Mouse (Mus musculus): ENCODE results near the gene Elmo2. TPM values are rescaled to one million over a fixed set of nuclear protein-coding genes. Genes with fewer than 3 reads are reported as not detected.
A peak's percentile ranks its signal among the peaks of the same experiment; 100 is the strongest.

Gene Elmo2
- total RNA-seq, 1 experiment from 2014 or later = 27.3 TPM

DNA sequence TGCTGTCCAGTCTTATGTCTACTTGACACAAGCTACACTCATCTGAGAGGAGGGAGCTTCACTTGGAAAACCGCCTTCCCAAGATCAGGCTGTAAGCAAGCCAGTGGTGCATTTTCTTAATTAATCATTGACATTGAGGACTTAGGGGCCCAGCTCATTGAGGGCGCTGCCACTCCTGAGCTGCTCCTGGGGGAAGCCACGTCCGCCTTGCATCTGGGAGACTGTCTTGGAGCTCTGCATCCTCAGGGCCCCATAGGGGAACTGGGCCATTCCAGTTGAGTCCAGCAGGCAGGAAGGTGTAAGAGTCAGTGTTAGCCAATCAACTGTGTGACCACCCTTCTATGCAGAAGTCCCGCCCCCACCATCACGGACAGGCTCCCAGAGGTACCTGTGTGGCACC, 18.5 kb downstream of the Elmo2 start:
- ATAC-seq (replicated peaks in 1 of 2; ENCODE audit: insufficient read depth in 1 of 2, low FRiP score in 2 of 2, low TSS enrichment in 1 of 2, low read depth in 1 of 2, poor library complexity in 2 of 2, severe bottlenecking in 2 of 2) = no peak

DNA sequence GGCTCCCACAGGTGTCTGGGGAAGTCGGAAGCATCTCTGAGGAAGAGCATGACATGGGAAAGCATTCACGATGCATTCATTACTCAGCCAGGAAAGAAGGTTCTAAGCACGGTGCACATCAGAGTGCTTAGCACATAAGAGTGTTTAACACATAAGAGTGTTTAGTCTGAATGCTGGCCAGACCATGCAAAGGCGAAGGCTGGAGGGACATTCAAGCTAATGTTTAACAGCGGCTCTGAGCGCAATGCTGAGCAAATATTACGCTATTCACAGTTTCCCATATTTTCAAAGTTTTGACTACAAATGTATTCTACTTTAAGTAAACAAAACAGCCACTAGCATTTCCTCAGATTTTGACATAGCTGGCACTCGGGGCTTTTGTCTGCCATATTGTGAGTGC, 20.8 kb downstream of the Elmo2 start:
- ATAC-seq (replicated peaks in 1 of 2; ENCODE audit: insufficient read depth in 1 of 2, low FRiP score in 2 of 2, low TSS enrichment in 1 of 2, low read depth in 1 of 2, poor library complexity in 2 of 2, severe bottlenecking in 2 of 2) = no peak

DNA sequence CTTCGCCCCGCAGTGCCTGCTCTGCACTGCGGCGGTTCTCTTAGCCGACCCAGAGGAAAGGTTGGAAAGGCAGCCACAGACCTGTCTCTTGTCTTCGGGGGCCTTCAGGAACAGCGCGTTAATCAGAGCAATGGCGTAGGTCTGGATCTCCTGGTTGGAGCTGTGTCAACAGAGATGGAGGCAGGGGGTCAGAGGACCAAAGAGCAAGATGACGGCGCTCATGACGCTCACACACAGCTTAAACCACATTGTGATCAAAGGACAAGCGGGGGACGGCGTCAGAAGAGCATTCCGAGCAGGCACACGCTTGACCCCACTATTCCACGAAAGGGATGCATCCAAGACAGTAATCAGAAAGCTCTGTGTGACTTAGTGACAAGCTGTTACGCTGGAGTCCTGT, 21.5 kb downstream of the Elmo2 start:
- ATAC-seq (replicated peaks in 1 of 2; ENCODE audit: insufficient read depth in 1 of 2, low FRiP score in 2 of 2, low TSS enrichment in 1 of 2, low read depth in 1 of 2, poor library complexity in 2 of 2, severe bottlenecking in 2 of 2) = no peak

DNA sequence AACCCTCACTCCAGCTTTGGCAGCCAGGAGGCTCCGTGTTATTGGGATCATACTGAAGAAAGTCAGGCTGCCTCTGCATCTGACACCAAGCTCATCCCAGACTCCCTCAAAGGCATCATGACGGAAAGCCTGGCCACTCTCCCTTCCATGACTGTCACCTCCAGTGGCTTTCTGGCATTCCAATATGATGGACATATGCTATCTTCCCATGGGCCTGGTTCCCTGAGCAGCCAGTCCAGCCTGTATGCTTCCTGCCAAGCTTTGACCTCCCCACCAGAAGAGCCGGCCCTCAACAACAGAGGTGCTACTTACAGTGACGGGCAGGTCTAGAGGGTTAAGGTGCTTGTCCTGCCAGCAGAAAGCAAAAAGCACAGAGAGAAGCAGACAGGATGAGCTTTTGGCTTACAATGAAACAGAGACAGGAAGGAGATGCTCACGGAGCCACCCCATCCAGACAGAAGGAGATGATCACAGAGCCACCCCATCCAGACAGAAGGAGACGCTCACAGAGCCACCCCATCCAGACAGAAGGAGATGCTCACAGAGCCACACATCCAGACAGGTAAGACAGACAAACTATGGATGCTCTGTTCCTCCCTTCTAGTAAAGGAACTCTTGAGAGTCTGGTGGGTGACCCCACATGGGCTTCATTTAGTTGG, 22.8 kb downstream of the Elmo2 start:
- ATAC-seq (replicated peaks in 1 of 2; ENCODE audit: insufficient read depth in 1 of 2, low FRiP score in 2 of 2, low TSS enrichment in 1 of 2, low read depth in 1 of 2, poor library complexity in 2 of 2, severe bottlenecking in 2 of 2) = no peak

DNA sequence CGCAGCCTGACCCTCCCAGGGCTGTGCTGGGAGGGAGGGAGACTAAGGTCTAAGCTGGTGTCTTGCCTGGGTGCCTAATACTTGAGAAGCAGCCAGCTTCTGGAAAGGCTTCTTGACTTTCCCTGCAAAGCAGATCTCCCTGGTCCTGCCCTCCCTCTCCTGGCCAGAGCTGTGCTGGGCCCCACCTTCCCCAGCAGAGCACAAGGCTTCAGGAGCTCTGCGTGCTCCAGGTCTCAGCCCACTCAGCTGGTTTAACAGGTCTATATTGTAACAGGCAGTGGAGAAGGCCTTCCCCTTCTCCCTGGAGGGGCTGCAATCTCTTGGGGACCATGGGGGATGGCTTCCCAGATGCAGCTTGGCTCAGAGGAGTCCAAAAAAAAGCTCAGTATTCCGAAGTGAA, 24.9 kb downstream of the Elmo2 start:
- ATAC-seq (replicated peaks in 1 of 2; ENCODE audit: insufficient read depth in 1 of 2, low FRiP score in 2 of 2, low TSS enrichment in 1 of 2, low read depth in 1 of 2, poor library complexity in 2 of 2, severe bottlenecking in 2 of 2) = no peak

DNA sequence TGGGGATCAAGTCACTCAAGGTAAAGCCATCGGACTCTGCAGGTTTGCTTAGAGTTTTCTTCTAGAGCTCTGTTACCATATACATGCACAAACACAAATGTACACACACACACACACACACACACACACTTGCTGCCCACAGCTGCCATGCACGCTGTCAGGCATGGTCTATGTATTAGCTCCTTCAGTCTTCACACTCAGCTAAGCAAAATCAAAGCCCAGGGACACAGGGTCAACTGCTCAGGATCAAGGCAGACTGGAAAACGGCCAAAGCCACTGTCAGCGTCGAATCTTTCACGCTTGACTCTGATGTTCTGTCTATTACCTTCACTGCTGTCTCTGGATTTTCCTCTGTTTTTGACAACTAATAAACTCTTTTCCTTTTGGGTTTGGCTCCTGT, 25.4 kb downstream of the Elmo2 start:
- no peak for ATAC-seq (replicated peaks in 1 of 2; ENCODE audit: insufficient read depth in 1 of 2, low FRiP score in 2 of 2, low TSS enrichment in 1 of 2, low read depth in 1 of 2, poor library complexity in 2 of 2, severe bottlenecking in 2 of 2)

DNA sequence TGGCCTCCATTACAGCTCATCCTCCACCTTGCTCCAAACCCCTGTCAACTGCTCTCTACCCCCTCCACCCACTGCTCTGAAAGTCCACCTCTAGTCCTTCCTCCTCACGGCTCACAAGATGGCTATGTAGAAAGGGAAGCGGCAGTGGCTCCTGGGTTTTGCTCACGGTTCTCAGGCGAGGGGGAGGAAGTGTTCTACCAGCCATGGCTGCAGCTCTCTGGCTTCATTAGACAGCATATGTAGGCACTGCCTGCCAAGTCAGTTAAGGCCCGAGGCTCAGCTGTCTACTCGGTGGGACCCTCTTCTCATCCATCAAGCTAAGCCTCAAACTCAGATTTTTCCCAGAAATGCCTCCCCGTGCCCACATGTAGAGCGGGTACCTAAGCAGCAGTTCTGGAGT, 25.9 kb downstream of the Elmo2 start:
- ATAC-seq (replicated peaks in 1 of 2; ENCODE audit: insufficient read depth in 1 of 2, low FRiP score in 2 of 2, low TSS enrichment in 1 of 2, low read depth in 1 of 2, poor library complexity in 2 of 2, severe bottlenecking in 2 of 2) = no peak

DNA sequence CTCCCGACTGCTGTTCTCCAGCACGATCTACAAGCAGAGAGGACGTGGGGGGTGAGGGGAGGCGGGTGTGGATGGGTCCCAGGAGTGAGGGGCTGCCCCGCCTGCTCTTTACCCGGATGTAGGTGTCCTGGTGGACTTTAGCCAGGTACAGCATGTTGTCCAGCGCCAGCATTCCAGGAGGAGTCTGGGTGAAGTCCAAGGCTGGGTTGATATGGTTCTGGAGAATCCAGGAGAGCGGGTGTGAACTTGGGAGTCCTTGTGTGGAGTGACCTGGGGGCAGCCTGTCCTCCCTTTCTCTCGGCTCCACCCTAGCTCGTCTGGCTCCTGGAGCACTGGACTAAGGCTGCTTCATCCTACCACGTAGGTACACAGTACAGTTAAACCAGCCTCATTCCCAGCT, 28.9 kb downstream of the Elmo2 start:
- ATAC-seq (replicated peaks in 1 of 2; ENCODE audit: insufficient read depth in 1 of 2, low FRiP score in 2 of 2, low TSS enrichment in 1 of 2, low read depth in 1 of 2, poor library complexity in 2 of 2, severe bottlenecking in 2 of 2) = no peak

DNA sequence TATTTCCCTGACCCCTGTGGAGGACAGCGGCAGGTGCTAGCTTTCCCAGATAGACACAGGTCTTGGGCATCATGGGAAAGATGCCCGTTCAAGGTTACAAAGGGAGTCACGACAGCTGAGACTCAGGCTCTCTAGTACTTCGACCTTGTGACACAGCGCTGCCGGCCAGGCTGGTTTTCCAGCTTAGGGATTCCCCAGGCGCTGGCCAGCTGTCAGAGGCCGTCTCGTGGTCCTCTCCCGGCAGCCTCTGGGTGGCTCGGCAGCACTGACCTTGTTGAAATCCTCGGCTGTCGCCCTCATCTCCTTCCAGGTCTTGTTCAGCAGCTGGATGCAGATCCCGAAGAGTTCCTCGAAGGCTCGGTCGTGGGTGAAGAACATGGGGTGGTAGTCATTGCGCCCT, 29.7 kb downstream of the Elmo2 start:
- no peak for ATAC-seq (replicated peaks in 1 of 2; ENCODE audit: insufficient read depth in 1 of 2, low FRiP score in 2 of 2, low TSS enrichment in 1 of 2, low read depth in 1 of 2, poor library complexity in 2 of 2, severe bottlenecking in 2 of 2)

DNA sequence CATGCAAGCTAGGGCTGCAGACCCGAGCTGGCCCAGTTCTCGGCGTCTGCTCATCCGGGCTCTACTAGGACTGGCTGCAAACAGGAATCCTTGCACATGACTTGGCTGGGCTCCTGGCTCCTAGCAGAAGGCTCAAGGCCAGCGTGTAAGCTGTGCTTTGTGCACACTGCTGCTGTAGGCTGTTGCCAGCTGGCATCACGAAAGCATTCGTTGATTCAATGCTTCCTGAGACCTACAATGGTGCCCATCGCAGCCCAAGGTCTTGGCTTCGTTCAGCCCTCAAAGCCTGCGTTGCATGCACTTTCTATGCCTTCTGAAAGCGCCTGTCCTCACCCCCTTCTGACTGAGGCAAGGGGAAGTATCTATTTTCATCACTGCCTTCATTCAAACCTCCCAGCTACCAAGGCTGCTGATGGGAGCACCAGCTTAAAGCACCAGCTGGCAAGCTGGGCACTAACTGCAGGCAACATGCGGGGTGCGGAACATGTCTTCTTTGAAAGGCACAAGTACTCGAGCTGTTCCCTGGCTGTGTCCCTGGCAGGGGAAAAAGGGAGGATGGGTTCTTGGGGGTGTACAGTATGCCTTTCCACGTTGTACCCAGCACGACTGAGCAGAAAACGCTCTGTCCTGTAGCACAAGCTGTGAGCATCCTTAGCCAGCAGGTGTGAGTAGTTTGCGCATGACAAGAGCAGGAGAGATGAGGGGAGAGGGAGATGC, 37.8 kb downstream of the Elmo2 start:
- no peak for ATAC-seq (replicated peaks in 1 of 2; ENCODE audit: insufficient read depth in 1 of 2, low FRiP score in 2 of 2, low TSS enrichment in 1 of 2, low read depth in 1 of 2, poor library complexity in 2 of 2, severe bottlenecking in 2 of 2)

DNA sequence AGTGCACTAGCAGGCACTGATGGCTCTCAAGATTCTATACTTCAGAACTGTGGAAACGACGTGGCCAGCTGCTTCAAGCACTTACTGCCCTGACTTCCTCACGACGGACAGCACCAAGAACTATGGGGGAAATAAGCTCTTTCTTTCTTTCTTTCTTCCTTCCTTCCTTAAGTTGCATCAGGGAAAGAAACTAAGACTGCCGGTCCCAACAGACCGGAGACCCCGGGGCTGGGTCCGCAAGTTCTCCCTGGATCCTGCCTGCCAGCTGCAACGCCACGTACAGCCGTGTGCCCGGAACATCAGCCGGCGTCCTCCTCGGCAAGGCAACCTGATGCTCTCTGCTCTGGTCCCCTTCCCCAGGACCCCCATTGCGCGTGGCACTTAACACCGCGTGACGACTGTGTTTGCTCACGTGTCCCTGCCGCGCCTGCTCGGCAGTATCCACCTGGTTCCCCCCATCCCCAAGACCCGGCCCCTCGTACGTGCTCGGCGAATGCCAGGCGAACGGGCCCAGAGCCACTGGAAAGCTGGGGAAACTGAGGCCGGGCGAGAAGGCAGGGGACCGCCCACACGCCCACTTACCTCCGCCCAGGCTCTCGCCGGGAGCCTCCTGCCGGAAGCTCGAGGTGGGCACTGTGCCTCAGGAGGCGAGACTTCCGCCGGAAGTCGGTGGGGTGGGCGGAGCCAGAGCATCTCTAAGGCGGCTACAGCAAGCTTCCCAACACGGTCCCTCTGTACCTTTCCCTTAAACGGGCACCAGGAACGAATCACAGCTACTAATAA, 38.9 kb downstream of the Elmo2 start, which contains the start of gene Slc35c2:
Gene Slc35c2 (minus strand): TSS at position 668 of the 783 bp plus-strand sequence.
- ATAC-seq (replicated peaks in 1 of 2; ENCODE audit: insufficient read depth in 1 of 2, low FRiP score in 2 of 2, low TSS enrichment in 1 of 2, low read depth in 1 of 2, poor library complexity in 2 of 2, severe bottlenecking in 2 of 2) = peak; percentile 46 to 74; a peak in 3 of 4 replicates

DNA sequence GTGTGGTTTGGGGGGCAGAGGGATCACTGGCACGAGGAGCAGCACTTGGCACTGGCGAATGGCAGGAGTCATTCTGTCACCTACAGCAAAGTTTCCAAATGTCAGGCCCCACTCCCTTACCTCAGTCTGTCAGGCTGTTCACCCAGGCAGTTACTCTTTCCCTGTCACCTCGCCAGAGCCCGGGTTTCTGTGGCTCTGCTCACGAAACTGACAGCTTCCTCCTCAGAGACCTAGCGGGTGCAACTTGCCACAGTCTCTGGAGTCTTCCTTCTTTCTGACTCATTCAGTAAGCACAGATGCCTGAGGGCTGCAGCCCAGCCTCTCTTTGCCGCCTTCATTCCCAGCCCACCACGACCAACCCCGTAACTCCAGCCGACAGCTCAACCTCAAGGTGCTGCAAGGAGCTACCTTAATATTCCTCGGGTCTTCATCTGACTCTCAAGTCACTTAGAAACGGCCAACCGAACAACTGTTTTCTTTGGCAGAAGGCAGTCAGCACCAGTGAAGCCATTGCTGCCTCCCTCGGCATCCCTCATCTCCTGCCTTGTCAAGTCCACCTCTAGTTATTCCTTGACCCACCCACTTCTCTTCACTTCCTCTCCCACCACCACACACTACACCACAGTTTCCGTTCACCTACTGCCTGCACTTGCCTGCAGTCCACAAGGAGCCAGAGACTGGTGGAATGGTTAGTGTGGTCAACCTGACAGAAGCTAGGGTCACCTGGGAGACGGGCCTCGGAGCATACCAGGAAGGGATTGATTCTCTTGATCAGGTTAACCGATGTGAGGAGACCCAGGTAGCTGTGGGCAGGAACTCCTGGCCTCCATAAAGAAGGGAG, 39.7 kb downstream of the Elmo2 start:
- ATAC-seq (replicated peaks in 1 of 2; ENCODE audit: insufficient read depth in 1 of 2, low FRiP score in 2 of 2, low TSS enrichment in 1 of 2, low read depth in 1 of 2, poor library complexity in 2 of 2, severe bottlenecking in 2 of 2) = peak; percentile 57 to 59

DNA sequence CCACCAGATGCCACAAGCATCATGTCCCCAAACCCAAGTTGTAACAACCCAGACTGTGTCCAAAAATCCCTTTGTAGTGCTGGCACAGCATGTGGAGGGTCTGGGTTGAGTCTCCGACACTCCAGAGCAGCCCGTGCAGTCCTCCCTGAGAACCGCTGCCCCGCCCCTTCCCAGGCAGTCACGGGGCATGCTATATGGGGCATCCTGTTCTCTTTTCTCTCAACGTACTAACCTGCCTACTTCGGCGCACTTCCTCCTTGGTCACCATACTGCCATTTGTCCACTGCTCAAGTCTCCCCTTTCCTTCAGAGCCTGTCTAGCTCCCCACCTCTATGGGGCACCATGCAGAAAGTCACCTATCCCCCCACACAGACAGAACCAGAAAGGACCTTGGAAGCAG, 40.7 kb downstream of the Elmo2 start:
- ATAC-seq (replicated peaks in 1 of 2; ENCODE audit: insufficient read depth in 1 of 2, low FRiP score in 2 of 2, low TSS enrichment in 1 of 2, low read depth in 1 of 2, poor library complexity in 2 of 2, severe bottlenecking in 2 of 2) = peak; percentile 55 to 67

DNA sequence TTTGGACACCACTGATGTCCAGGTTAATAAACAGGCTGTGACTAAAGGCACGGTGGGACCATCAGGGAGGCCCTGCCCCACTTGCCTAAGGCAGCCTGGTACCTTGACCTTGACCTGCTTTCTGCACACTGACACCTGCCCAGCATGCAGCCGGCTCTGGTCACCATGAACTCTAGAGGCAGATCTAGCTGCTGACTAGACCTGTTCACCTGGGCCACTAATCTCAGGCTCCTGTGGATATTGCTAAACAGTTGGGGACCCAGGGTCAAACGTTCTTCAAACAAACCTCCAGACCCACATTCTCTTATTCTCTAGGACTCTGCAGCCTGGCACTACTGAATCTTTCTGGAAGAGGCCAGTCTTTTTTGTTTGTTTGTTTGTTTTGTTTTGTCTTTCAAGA, 41.2 kb downstream of the Elmo2 start:
- no peak for ATAC-seq (replicated peaks in 1 of 2; ENCODE audit: insufficient read depth in 1 of 2, low FRiP score in 2 of 2, low TSS enrichment in 1 of 2, low read depth in 1 of 2, poor library complexity in 2 of 2, severe bottlenecking in 2 of 2)

DNA sequence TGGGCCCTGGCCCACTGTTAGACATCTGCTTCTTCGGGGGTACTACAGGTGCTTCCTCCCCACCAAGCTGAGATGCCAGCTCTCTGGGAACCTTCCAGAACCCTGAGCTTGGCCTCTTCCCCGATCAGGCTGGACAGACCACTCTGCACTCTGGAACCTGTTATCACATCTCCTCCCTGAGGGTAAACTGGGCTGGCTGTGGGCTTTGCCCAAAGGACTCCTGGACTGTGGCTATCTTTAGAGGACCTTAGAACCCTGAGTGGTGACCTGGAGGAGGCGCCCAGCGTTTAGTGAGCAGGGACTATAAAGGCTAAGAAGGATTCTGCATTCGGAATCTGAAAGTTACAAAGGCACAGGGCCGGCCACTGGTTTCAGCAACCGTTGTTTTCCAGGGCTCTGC, 41.9 kb downstream of the Elmo2 start:
- no peak for ATAC-seq (replicated peaks in 1 of 2; ENCODE audit: insufficient read depth in 1 of 2, low FRiP score in 2 of 2, low TSS enrichment in 1 of 2, low read depth in 1 of 2, poor library complexity in 2 of 2, severe bottlenecking in 2 of 2)

DNA sequence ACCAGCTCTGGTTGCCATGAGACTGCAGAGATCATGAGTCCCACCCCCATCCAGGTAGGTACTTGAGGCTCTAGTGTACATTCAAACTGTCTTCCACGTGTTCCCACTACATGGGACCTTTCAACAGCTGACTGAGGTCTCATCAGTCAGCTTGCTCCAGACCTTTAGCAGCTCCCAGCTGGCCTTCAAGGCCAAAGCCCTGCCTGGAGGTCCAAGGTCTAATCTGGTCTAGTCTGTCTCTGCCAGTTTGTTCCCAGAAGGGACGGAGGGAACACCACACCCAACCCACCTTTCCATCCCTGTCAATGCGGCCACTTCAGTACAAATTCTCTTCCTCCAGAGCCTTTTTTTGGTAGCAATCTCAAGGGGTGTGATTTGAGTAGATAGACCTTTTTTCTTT, 42.6 kb downstream of the Elmo2 start:
- no peak for ATAC-seq (replicated peaks in 1 of 2; ENCODE audit: insufficient read depth in 1 of 2, low FRiP score in 2 of 2, low TSS enrichment in 1 of 2, low read depth in 1 of 2, poor library complexity in 2 of 2, severe bottlenecking in 2 of 2)

DNA sequence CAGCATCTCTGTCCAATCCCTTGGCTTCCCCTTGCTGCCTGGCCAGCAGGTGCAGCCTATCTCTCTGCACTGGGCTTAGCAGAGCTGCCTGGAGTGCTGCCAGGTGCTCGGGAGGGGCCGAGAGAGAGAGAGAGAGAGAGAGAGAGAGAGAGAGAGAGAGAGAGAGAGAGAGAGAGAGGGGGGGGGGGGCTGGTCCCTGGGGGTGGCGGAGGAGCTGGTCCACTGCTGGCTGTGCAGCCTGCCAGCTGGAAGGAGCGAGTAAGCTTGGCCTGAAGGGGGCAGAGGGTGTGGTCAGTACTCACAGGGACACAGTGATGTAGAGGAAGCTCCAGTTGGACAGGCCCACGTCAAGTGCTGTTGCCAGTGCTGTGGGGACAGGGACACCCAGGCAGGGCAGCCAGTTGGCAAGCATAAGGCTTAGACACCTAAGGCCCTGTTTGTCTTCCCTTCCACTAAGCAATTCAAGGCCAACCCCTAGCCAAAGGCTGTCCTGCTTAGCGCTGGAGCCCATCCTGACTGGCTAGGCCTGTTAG, 44.4 kb downstream of the Elmo2 start:
- no peak for ATAC-seq (replicated peaks in 1 of 2; ENCODE audit: insufficient read depth in 1 of 2, low FRiP score in 2 of 2, low TSS enrichment in 1 of 2, low read depth in 1 of 2, poor library complexity in 2 of 2, severe bottlenecking in 2 of 2)

Measured in hematopoietic stem cell, adult 5-6 weeks (primary cell).